Mouse (Mus musculus) testis, postnatal 10 days (tissue): ENCODE measurements around the gene Cass4.
A peak's percentile ranks its signal among the peaks of the same experiment; 100 is the strongest.

Experiments
- DNase-seq: peaks from one replicate; pipeline ENCODE4 v3.0.0; 2021; ENCODE audit warnings: low spot score

Gene Cass4

GRCm38 (mm10) chr2:172393391-172394051 lies at the start of gene Cass4:
Gene Cass4, plus strand, starts transcription at chr2:172393794.
- no peak for DNase-seq

GRCm38 (mm10) chr2:172344669-172345068 lies 48.9 kb upstream of the Cass4 start:
- DNase-seq: no peak

DNA sequence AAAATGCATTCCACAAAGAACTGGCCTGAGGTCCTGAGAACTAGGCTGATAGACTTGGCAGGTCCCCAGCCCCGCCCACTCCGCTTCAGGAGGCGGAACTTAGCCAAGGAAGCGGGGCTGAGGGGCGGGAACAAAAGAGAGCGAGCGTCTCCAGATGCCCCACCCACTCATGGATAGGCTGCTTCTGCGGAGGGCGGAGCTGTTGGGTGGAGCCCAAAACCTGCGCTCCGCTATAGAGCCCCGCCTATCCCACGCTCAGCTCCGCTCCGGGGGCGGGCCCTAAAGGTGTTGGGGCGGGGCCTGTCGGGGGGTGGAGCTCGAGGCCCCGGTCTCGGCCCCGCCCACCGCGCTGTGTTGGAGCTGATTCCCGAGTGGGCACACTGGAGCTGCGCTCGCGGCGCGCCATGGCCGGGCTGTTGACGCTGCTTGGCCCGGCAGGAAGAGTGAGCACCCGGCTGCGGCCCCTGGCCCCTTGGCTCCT lies 48.3 kb upstream of the Cass4 start, which contains the start of gene Fam210b:
TSS of gene Fam210b (plus strand) at position 308 of the 481 bp plus-strand sequence.
- DNase-seq: peak; percentile 97

GRCm38 (mm10) chr2:172346034-172346929 lies 47.3 kb upstream of the Cass4 start:
- peak; percentile 53 for DNase-seq

DNA sequence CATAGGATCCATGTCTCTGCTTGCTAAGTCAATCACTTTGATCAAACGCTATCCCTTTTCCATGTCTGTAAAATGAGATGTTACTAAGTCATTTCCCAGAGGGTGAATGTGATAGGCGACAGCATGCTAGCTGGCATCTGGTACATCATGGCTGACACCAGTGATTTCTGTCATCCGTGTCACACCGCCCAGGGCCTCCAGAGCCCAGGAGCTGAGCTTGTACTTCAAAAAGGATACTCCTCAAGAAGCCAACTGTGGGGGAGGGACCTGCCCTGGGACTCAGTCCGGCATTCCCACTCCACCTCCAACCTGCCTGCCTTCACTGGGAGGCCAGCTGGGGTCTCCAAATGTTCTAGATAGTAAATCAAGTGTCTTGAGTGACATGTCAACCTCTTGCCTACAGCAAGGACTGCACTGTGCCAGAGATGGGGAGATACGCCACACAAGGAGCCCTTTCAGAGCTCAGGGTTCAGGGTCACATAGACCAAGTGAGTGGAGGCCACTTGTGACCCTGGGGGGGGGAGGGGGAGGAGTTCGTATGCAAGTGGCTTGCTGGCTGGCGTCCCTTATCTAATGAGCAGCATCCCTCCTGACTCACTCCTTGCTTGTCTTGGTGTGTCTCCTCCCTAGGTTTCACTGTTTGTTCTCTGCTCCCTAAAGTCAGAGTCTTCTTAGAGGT lies 46.5 kb upstream of the Cass4 start:
- DNase-seq: no peak

DNA sequence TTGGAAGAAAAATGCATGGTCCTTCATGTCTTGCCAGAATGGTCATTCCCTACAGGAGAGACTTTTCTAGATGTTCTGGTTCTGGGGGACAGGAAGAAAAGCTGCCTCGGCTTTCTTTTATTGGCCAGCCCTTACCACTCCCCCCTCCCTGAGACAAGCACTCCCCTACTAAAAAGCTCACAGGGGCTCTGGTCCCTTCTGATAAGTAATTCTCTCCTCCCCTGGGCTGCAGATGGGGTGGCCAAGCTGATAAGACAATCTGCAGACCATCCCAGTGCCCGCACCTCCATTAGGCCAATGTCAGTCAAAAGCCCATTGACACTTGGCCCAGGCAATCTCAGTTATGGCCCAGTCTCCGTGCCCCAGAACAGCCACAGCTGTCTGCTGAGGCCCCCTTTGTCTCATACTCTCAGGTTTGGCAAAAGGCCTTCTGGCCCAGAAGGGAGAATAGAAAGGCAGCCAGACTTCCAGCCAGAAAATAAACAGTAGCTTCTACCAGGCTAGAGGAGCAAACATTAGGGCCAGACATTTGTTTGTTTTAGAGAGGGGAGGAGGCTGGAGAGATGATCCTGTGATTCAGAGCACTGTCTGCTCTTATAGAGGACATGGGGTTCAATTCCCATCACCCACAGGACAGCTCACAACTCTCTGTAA lies 45.2 kb upstream of the Cass4 start:
- no peak for DNase-seq

DNA sequence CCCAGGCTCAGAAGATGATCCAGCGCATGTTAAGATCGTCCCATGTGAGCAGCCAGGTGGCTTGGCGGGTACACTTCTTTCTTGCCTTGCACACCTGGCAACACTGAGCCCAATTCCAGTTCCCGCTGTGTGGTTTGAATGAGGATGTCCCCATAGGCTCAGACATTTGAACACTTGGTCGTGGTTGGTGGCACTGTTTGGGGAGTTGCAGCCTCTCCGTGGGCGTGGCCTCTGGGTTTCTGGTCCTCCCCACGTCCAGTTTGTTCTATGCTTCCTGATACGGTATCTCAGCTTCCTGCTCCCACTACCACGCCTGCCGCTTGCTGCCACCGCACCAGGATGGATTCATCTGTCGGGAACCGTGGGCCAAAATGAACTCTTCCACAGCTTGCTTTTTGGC lies 43.8 kb upstream of the Cass4 start:
- DNase-seq: no peak

DNA sequence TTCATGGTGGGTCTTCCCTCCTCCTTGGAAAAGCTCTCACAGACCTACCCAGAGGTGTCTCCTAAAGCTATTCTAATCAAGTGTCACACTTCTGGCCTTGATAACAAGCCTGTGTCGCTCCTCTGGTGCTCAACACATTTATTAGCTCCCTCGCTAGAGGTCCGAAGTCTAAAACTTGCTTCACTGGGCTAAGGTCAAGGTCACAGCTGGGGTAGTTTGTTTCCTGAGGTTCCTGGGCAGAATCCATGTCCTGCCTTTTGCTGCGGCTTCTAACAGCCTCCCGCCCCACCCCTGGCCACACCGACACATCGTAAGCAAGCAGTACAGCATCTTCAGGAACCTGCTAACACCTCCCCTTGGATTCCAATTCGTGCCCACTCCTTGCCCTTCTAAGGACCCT lies 42.8 kb upstream of the Cass4 start:
- no peak for DNase-seq

- no peak for DNase-seq
Measured at GRCm38 (mm10) chr2:172353218-172353617, 40.4 kb upstream of the Cass4 start.

DNA sequence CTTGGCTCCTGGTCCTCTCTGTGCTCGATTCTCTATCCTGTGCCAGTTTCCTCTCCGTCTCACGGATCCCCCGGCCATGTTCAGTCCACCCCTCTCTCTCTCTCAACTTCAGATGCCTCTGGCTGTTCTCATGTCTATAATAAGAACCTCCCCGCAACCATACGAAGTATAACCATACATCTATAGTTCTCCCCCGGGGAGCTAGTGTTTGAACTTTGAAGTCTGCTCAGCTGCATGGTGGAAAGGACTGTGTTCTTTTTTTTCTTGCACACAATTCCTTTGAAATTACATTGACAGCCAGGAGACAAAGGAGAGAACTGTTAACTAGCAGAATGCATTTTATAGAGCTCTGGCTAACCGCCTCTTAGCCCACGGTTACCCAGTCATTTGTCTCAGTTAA lies 38.8 kb upstream of the Cass4 start:
- DNase-seq: no peak

GRCm38 (mm10) chr2:172355833-172356232 lies 37.8 kb upstream of the Cass4 start:
- no peak for DNase-seq

- DNase-seq: no peak
Measured at GRCm38 (mm10) chr2:172363176-172363575, 30.4 kb upstream of the Cass4 start.

DNA sequence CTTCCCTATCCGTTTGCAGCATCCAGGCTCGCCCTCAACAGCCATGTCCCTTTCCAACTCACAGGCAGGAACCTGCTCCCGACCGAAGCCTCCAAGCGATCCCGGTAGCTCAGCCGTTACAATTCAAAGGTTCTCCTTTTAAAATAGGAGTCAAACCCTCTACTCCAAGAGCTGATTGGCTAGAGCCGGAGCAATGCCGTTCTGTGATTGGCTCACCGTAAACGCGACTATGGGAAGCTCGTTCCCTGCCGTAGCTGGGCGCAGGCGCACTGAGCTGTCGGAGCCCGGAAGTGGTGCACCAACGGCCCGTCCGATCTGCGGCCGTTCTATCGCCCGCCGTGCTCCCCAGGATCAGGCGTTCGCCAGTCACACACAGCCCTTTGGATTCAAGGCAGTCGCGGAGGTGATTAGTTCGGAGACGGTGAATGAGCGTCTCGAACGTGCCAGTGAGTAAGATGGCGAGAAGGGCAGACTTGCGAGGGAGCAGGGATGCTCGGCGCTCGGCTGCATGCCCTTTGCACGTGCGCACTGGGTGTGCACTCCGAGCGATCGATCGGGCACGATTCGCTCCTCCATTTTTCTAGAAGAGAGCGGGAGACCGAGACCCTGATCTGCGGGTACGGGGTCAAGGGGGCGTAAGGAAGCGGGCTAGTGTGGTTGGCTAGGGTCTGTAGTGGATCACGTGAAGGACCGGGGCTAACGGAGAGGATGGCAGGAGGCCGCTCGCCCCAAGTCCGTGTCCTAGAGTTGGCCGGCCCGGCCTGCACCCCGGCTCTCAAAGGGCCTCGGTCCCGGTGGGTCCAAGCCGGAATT lies 23.0 kb upstream of the Cass4 start, which contains the start of the genes Aurka and Cstf1:
TSS of gene Aurka (minus strand) at position 125 of the 813 bp plus-strand sequence.
TSS of gene Cstf1 (plus strand) at position 271 of the 813 bp plus-strand sequence.
- peak; percentile 94 for DNase-seq

DNA sequence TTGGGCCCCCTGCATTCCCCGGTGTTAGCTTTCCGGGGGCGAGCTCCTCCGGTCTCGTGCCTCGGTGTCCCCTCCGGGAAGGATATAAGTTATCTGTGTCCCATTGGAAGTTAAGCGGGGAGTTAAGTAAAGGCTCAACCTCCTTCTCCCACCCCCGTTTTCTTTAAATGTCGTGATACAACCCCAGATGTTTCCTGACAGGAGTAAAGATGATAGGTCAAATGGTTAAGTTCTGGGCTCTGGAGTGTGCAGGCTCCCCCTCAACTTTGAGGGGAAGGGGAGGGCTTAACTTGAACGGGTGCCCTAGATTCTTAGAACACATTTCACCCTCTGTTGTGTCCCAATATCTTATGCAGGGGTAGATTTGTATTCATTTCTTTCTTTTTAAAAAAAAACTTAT lies 22.3 kb upstream of the Cass4 start:
- no peak for DNase-seq

DNA sequence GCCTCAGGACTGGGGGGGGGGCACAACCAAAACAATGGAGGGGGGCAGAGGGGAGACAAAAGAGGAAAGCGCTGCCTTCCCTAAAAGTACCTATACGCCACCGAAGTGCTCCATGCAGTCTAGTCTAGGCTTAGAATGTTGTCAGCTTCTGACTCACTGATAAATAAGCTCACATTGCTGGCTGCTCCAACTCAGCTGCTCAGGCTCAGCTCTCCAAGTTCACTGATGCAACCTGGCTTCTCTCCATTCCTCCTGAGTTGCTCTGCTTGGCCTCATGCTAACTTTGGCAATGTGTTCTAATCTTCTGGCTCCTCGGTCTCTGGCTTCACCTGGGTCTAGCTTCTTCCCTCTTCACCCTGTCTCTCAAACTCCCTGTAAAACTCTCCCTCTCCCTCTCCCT lies 17.0 kb upstream of the Cass4 start:
- no peak for DNase-seq

DNA sequence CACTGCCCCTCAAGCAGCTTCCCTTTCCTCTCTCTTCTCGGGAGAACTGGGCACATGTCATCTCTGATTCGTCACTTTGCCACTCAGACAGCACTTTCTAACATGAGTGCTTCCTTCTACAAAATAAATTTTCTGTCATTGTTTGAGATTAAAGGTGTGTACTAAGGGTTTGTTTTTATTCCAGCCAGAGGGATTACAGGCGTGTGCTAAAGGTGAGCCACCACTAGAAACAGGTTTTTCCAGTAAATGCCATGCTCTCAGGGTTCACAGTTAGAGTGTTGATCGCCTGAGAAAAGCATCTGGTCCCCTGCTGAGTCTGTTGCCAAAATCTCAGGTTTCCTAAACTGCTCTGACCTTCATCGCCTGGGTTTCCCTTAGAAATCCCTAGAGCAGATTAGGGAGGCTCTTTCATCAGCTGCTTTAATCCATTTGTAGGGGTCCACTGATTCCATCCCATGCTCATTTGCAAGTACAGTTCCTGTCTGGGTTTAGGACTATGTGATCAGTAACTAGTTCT lies 16.5 kb upstream of the Cass4 start:
- no peak for DNase-seq

DNA sequence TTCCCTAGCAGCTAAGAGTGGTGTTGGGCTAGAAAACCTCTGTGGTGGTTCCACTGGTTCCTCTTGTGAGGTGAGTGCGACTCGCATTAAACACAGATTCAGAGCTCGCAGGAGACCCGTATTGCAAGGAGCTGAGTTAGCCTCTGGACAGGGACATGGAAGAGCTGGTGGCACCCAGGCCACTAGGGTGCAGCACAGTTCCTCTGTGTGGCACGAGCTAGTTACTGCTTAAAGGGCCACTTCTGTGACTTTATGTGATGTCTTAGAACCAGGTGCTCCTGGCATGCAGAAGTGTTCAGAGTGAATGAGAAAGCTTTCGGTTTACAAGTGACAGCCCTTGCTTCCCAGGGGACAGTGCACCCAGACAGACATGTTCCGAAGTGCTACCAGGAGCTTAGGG lies 15.3 kb upstream of the Cass4 start:
- peak; percentile 69 for DNase-seq

- peak; percentile 54 for DNase-seq
Measured at GRCm38 (mm10) chr2:172380513-172380912, 13.1 kb upstream of the Cass4 start.

- no peak for DNase-seq
Measured at GRCm38 (mm10) chr2:172381341-172381740, 12.3 kb upstream of the Cass4 start.

DNA sequence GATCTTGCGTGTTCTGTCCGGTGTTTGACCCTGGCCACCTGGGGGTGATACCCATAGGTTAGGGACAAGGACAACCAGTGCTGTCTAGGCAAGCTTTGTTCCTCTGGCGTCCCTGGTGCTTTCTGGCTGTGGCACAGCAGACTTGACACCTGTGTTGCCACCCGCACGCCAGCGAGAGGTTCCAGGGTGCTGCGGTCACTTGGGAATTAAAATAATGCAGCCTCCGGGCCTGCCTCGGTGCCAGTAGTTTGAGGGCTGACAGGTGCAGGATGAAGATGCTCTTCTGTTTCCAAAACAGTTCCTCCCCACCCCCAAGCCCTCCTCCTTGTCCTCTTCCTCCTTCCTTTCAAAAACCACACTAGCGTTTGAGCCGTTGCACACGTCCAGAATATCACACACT lies 11.7 kb upstream of the Cass4 start:
- DNase-seq: no peak

- DNase-seq: no peak
Measured at GRCm38 (mm10) chr2:172384715-172385114, 8.9 kb upstream of the Cass4 start.
